Mouse (Mus musculus) layer of hippocampus, adult 18-20 months (tissue): ENCODE results near the gene E2f2. TPM values are rescaled to one million over a fixed set of nuclear protein-coding genes. Genes with fewer than 3 reads are reported as not detected.

Source experiments
- DNase-seq, 2 experiments: peaks; one replicate each; pipeline ENCODE4 v3.0.0; 2022; ENCODE audit warnings: low spot score in 2 of 2
- total RNA-seq, 2 experiments: library from RNA; stranded (reverse); gene quantifications; 2 replicates each; pipeline ENCODE4 v1.2.3; 2021

Gene E2f2
- total RNA-seq, 2 experiments from 2014 or later: 0.36 to 0.84 TPM

- DNase-seq: no peak
These were observed 27.9 kb upstream of the E2f2 start for GRCm38 (mm10) chr4:136144126-136144926.

- no peak for DNase-seq
These were observed 27.3 kb upstream of the E2f2 start for GRCm38 (mm10) chr4:136144927-136145292.

- DNase-seq: no peak
These were observed 26.8 kb upstream of the E2f2 start for GRCm38 (mm10) chr4:136145362-136145885.

GRCm38 (mm10) chr4:136145991-136146711 is 26.0 kb upstream of the E2f2 start:
- no peak for DNase-seq

- DNase-seq: no peak
These were observed 25.5 kb upstream of the E2f2 start for GRCm38 (mm10) chr4:136146712-136147154.

- peak; percentile 38 to 66 for DNase-seq
These were observed 24.6 kb upstream of the E2f2 start for GRCm38 (mm10) chr4:136147436-136148135.

- no peak for DNase-seq
These were observed 23.7 kb upstream of the E2f2 start for GRCm38 (mm10) chr4:136148342-136149044.

- no peak for DNase-seq
These were observed 23.2 kb upstream of the E2f2 start for GRCm38 (mm10) chr4:136149045-136149379.

- no peak for DNase-seq
These were observed 22.5 kb upstream of the E2f2 start for GRCm38 (mm10) chr4:136149734-136150133.

GRCm38 (mm10) chr4:136150596-136150995 is 21.6 kb upstream of the E2f2 start:
- no peak for DNase-seq

GRCm38 (mm10) chr4:136152821-136153220 is 19.4 kb upstream of the E2f2 start:
- DNase-seq: no peak

- DNase-seq: no peak
These were observed 17.7 kb upstream of the E2f2 start for GRCm38 (mm10) chr4:136154462-136154861.

GRCm38 (mm10) chr4:136158498-136158897 is 13.7 kb upstream of the E2f2 start:
- DNase-seq: no peak

- DNase-seq: peak; percentile 52 to 89
These were observed 12.3 kb upstream of the E2f2 start for GRCm38 (mm10) chr4:136159802-136160397.

GRCm38 (mm10) chr4:136163448-136163847 is 8.7 kb upstream of the E2f2 start:
- DNase-seq: peak; percentile 70 to 90

- DNase-seq: no peak
These were observed 7.2 kb upstream of the E2f2 start for GRCm38 (mm10) chr4:136164981-136165380.

GRCm38 (mm10) chr4:136167701-136168100 is 4.5 kb upstream of the E2f2 start:
- no peak for DNase-seq

GRCm38 (mm10) chr4:136170401-136170800 is 1.8 kb upstream of the E2f2 start:
- DNase-seq: no peak

GRCm38 (mm10) chr4:136171455-136171854 is 739 bp upstream of the E2f2 start:
- DNase-seq: no peak

- no peak for DNase-seq
These were observed 482 bp downstream of the E2f2 start for GRCm38 (mm10) chr4:136172542-136173209.
